Mouse (Mus musculus) retina, postnatal 7 days (tissue): ENCODE measurements around the gene Pdzd7.

Experiments
- DNase-seq: peaks from one replicate; pipeline ENCODE4 v3.0.0-alpha.2; 2012; ENCODE audit warnings: low read depth, low spot score

Pdzd7 gene

GRCm38 (mm10) chr19:45012636-45013035, 32.9 kb downstream of the Pdzd7 start:
- no peak for DNase-seq

GRCm38 (mm10) chr19:45012219-45012618, 33.3 kb downstream of the Pdzd7 start:
- no peak for DNase-seq

GRCm38 (mm10) chr19:45010646-45011045, 34.9 kb downstream of the Pdzd7 start:
- no peak for DNase-seq

- DNase-seq = no peak
Observed at GRCm38 (mm10) chr19:45007425-45008191, 37.9 kb downstream of the Pdzd7 start.

GRCm38 (mm10) chr19:45007021-45007420, 38.5 kb downstream of the Pdzd7 start:
- DNase-seq = no peak

GRCm38 (mm10) chr19:45005957-45006712, 39.4 kb downstream of the Pdzd7 start, which contains the start of gene Mrpl43:
Gene Mrpl43 (minus strand): TSS chr19:45006442.
- peak; percentile 92 for DNase-seq

- no peak for DNase-seq
Observed at GRCm38 (mm10) chr19:45005444-45005843, 40.1 kb downstream of the Pdzd7 start, which contains the start of gene Twnk. Gene Twnk (plus strand): TSS chr19:45005663.

GRCm38 (mm10) chr19:45003740-45004516, 41.6 kb downstream of the Pdzd7 start:
- no peak for DNase-seq

- no peak for DNase-seq
Observed at GRCm38 (mm10) chr19:45002301-45002700, 43.2 kb downstream of the Pdzd7 start.

GRCm38 (mm10) chr19:44999647-45000046, 45.9 kb downstream of the Pdzd7 start:
- DNase-seq = no peak

- no peak for DNase-seq
Observed at GRCm38 (mm10) chr19:44997786-44998185, 47.7 kb downstream of the Pdzd7 start.

- no peak for DNase-seq
Observed at GRCm38 (mm10) chr19:44992712-44993111, 52.8 kb downstream of the Pdzd7 start.

- no peak for DNase-seq
Observed at GRCm38 (mm10) chr19:44992246-44992645, 53.3 kb downstream of the Pdzd7 start.

- DNase-seq = no peak
Observed at GRCm38 (mm10) chr19:44991031-44991430, 54.5 kb downstream of the Pdzd7 start.

GRCm38 (mm10) chr19:44989567-44990495, 55.7 kb downstream of the Pdzd7 start:
- no peak for DNase-seq

- DNase-seq = no peak
Observed at GRCm38 (mm10) chr19:44988831-44989566, 56.5 kb downstream of the Pdzd7 start, which contains the start of gene Sema4g. Gene Sema4g (plus strand): TSS chr19:44989101.

- DNase-seq = no peak
Observed at GRCm38 (mm10) chr19:44988321-44988720, 57.2 kb downstream of the Pdzd7 start.

GRCm38 (mm10) chr19:44987851-44988250, 57.7 kb downstream of the Pdzd7 start:
- DNase-seq = no peak

- DNase-seq = no peak
Observed at GRCm38 (mm10) chr19:44987004-44987403, 58.5 kb downstream of the Pdzd7 start.
